ENCODE assay signal across 12 mouse cellular contexts in genomic region chr16:18103808-18104207, GRCm38 (mm10). TPM values are rescaled to one million over a fixed set of nuclear protein-coding genes. Genes with fewer than 3 reads are reported as not detected.
"Had no signal": no experiment of that assay in that cellular context is flagged by ENCODE, and none has a peak within 500 bp of the region (broad histone marks: within the 10 kb centered on the region; RNA-seq: fewer than 3 reads in every experiment).

No protein-coding gene starts in this region.

- H3K4me1 ChIP-seq: liver, embryonic 15.5 days; midbrain, embryonic 12.5 days had no signal

- H3K9me3 ChIP-seq: liver, embryonic 15.5 days; midbrain, embryonic 12.5 days had no signal

- H3K9ac ChIP-seq: liver, embryonic 15.5 days; lung, embryonic 14.5 days; midbrain, embryonic 12.5 days had no signal

- DNase-seq: kidney, postnatal 10 days; kidney, postnatal 4 days; left cerebral cortex, postnatal 4 days; lung, embryonic 14.5 days; lung, postnatal 10 days; right cerebral cortex, postnatal 14 days had no signal

- H3K36me3 ChIP-seq: liver, embryonic 15.5 days; midbrain, embryonic 12.5 days had no signal

- ATAC-seq: intestine, embryonic 16.5 days had no signal

- H3K27ac ChIP-seq: liver, embryonic 15.5 days; macrophage; midbrain, embryonic 12.5 days had no signal

- H3K4me2 ChIP-seq: liver, embryonic 15.5 days; lung, embryonic 14.5 days; midbrain, embryonic 12.5 days had no signal

- H3K27me3 ChIP-seq: liver, embryonic 15.5 days; midbrain, embryonic 12.5 days had no signal

- H3K4me3 ChIP-seq: liver, embryonic 15.5 days; megakaryocyte, embryonic 14.5 days; midbrain, embryonic 12.5 days had no signal

RNA-seq across cellular contexts. Expression of gene Rtn4r, which starts 23.6 kb away (rescaled TPM):
- polyA plus RNA-seq: liver, adult 2 months; macrophage had no signal
